Mouse (Mus musculus): ENCODE measurements at regions not wholly inside any gene's neighbourhood (a gene's known extent, or its start where the extent isn't known, plus 50 kb on each side); places are given as distances from the start of the nearest gene placed in this dataset.

GRCm38 (mm10) chr5:133806891-133807290 is 292.6 kb upstream of the Castor2 start:
- DNase-seq: peak; percentile 27

- no peak for DNase-seq
Measured at GRCm38 (mm10) chr5:133802001-133802400, 297.5 kb upstream of the Castor2 start.

GRCm38 (mm10) chr5:133795638-133796037 is 303.9 kb upstream of the Castor2 start:
- peak; percentile 8 for DNase-seq

- peak; percentile 55 for DNase-seq
Measured at GRCm38 (mm10) chr5:133790726-133791125, 308.8 kb upstream of the Castor2 start.

GRCm38 (mm10) chr5:133788006-133788405 is 311.5 kb upstream of the Castor2 start:
- peak; percentile 71 for DNase-seq

GRCm38 (mm10) chr5:133787491-133787890 is 312.0 kb upstream of the Castor2 start:
- peak; percentile 56 for DNase-seq

GRCm38 (mm10) chr5:133776591-133776990 is 322.9 kb upstream of the Castor2 start:
- no peak for DNase-seq

GRCm38 (mm10) chr5:133774116-133774515 is 325.4 kb upstream of the Castor2 start:
- no peak for DNase-seq

GRCm38 (mm10) chr5:133768856-133769255 is 330.7 kb upstream of the Castor2 start:
- DNase-seq: peak; percentile 27

- no peak for DNase-seq
Measured at GRCm38 (mm10) chr5:133757817-133758216, 341.7 kb upstream of the Castor2 start.

- no peak for DNase-seq
Measured at GRCm38 (mm10) chr5:133754180-133754579, 345.3 kb upstream of the Castor2 start.

GRCm38 (mm10) chr5:133753461-133754160 is 345.9 kb upstream of the Castor2 start:
- DNase-seq: no peak

GRCm38 (mm10) chr5:133746960-133747359 is 352.6 kb upstream of the Castor2 start:
- DNase-seq: no peak

- no peak for DNase-seq
Measured at GRCm38 (mm10) chr5:133746411-133746810, 353.1 kb upstream of the Castor2 start.

GRCm38 (mm10) chr5:133744136-133744535 is 355.4 kb upstream of the Castor2 start:
- DNase-seq: no peak

- no peak for DNase-seq
Measured at GRCm38 (mm10) chr5:133743606-133744005, 355.9 kb upstream of the Castor2 start.

- peak; percentile 29 for DNase-seq
Measured at GRCm38 (mm10) chr5:133731871-133732270, 367.6 kb upstream of the Castor2 start.

- DNase-seq: peak; percentile 43
Measured at GRCm38 (mm10) chr5:133718187-133719078, 381.1 kb upstream of the Castor2 start.

- no peak for DNase-seq
Measured at GRCm38 (mm10) chr5:133715830-133716229, 383.7 kb upstream of the Castor2 start.

GRCm38 (mm10) chr5:133712652-133713051 is 386.9 kb upstream of the Castor2 start:
- peak; percentile 14 for DNase-seq

- no peak for DNase-seq
Measured at GRCm38 (mm10) chr5:133708881-133709280, 390.6 kb upstream of the Castor2 start.

- no peak for DNase-seq
Measured at GRCm38 (mm10) chr5:133686206-133686605, 413.3 kb upstream of the Castor2 start.

GRCm38 (mm10) chr5:133683021-133683420 is 416.5 kb upstream of the Castor2 start:
- DNase-seq: no peak
